Mouse (Mus musculus) liver (tissue): Measurements from ENCODE around the gene Dtx1.

Source experiments
- DNase-seq: peaks from one replicate; pipeline ENCODE4 v3.0.0-alpha.2; 2020; ENCODE audit warnings: mixed read lengths

The Dtx1 gene

GRCm38 (mm10) chr5:120634131-120634530, 77.6 kb downstream of the Dtx1 start, which contains the start of gene Cfap73:
Gene Cfap73, minus strand, starts transcription at chr5:120634235.
- DNase-seq: no peak

GRCm38 (mm10) chr5:120631892-120632291, 79.8 kb downstream of the Dtx1 start:
- no peak for DNase-seq

DNA sequence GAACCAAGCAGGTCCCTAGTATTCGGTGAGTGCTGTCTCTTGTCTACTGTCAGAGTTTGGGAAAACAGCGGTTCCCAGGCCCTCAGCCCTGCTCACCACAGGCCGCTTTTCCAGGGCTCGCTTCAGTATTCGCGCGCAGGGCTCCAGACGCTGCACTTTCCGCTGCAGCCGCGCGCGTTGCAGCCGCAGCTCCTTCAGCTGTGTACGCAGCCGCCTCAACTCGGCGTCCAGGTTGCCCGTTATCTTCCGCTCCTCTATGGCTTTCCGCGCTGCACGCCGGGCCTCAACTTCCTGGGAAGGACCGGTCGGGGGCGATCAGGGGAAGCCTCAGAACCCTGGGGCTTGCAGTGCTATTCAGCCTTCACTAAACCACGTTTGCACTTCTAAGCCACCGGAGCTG, 80.6 kb downstream of the Dtx1 start:
- DNase-seq: no peak
